In genomic region chr9:107628721-107629410, GRCm38 (mm10) we compare ENCODE assay signal across 8 mouse cellular contexts. TPM values are rescaled to one million over a fixed set of nuclear protein-coding genes. Genes with fewer than 3 reads are reported as not detected.
DNase-seq lines count a peak whose midpoint lies in the region; ATAC-seq and TF ChIP-seq lines count a peak whose summit lies in the region.

No protein-coding gene starts in this region.

- H3K9ac ChIP-seq in midbrain, embryonic 11.5 days (ENCODE audit: low read length), result peak overlapping the region; percentile 85

- peak; percentile 51 for ATAC-seq in common myeloid progenitor, adult 5-6 weeks (replicated peaks; ENCODE audit: low read depth, poor library complexity, severe bottlenecking)
- ATAC-seq in midbrain, embryonic 11.5 days (ENCODE audit: low FRiP score), result no peak
- ATAC-seq in activated CD4-positive, CD25-positive, alpha-beta regulatory T cell, adult 4 months, result no peak

- no peak overlapping the region for H3K4me3 ChIP-seq in cerebellum, adult 2 months (replicated peaks; ENCODE audit: insufficient read depth, low read depth, low read length)
- H3K4me3 ChIP-seq in midbrain, embryonic 11.5 days (ENCODE audit: low read depth, low read length), result peak overlapping the region; percentile 4; the same call in 1 of the 2 replicates

- intact Hi-C loops in heart, postnatal 25 days (cut with DNase I), result loop anchor here (5.0 kb wide), 1 partner anchor 62 kb away; the partner anchor contains the start of gene Hyal2

- H3K4me1 ChIP-seq in cerebellum, adult 2 months (ENCODE audit: control insufficient read depth, insufficient read depth, low read length), result peaks cover 51% of the 10 kb centered on the region
- peaks cover 78% of the 10 kb centered on the region for H3K4me1 ChIP-seq in midbrain, embryonic 11.5 days (ENCODE audit: control insufficient read depth, insufficient read depth, low read length)

- H3K4me2 ChIP-seq in midbrain, embryonic 11.5 days, result peak overlapping the region; percentile 97

- no peaks in the 10 kb centered on the region; the same call in none of the 2 replicates for H3K36me3 ChIP-seq in midbrain, embryonic 11.5 days (ENCODE audit: control insufficient read depth, insufficient read depth, low read length)

- H3K9me3 ChIP-seq in midbrain, embryonic 11.5 days (ENCODE audit: control insufficient read depth, low read length), result no peaks in the 10 kb centered on the region

- H3K27ac ChIP-seq in cerebellum, adult 2 months (ENCODE audit: insufficient read depth, low read length), result no peak overlapping the region
- H3K27ac ChIP-seq in midbrain, embryonic 11.5 days (ENCODE audit: low read depth, low read length), result peak overlapping the region; percentile 100

- H3K27me3 ChIP-seq in cerebellum, adult 2 months (ENCODE audit: control insufficient read depth, insufficient read depth, low read length), result no peaks in the 10 kb centered on the region
- H3K27me3 ChIP-seq in midbrain, embryonic 11.5 days (ENCODE audit: control insufficient read depth, insufficient read depth, low read length), result no peaks in the 10 kb centered on the region

- peak; percentile 15 to 42 for DNase-seq in cerebellum, postnatal 10 days
- DNase-seq in cerebellum, adult 2 months, result no peak
- DNase-seq in heart, postnatal 25 days (ENCODE audit: low spot score), result peak; percentile 70
- peak; percentile 71 to 80 for DNase-seq in kidney, postnatal 4 days
- DNase-seq in midbrain, embryonic 11.5 days (ENCODE audit: low spot score, missing footprints), result peak; percentile 86
- no peak for DNase-seq in urinary bladder, postnatal 25 days (ENCODE audit: low spot score)

- TF ChIP-seq POLR2A in cerebellum, adult 2 months (IDR thresholded peaks at IDR 0.05; ENCODE audit: borderline replicate concordance, insufficient read depth, low read length), result no peak

- WGBS in cerebellum, adult 2 months, result 37% methylated on average over 14 of the region's 15 CpGs
- WGBS in midbrain, embryonic 11.5 days, result 30% methylated on average over 15 of the region's 15 CpGs

- TF ChIP-seq CTCF in cerebellum, adult 2 months (IDR thresholded peaks at IDR 0.05; ENCODE audit: borderline replicate concordance, insufficient read depth, low read depth, low read length), result no peak

RNA-seq across cellular contexts. Expression of gene Gnai2, which starts 6.3 kb away (rescaled TPM):
- 273 and 301 TPM in 2 replicates for polyA plus RNA-seq in cerebellum, adult 2 months (2012; rRNA removed)
- total RNA-seq in common myeloid progenitor, adult 5-6 weeks (2017), result 319 and 345 TPM in 2 replicates
- total RNA-seq in heart, postnatal 25 days (2021), result 100 to 1,000 TPM; 241 to 257 TPM
- polyA plus RNA-seq in midbrain, embryonic 11.5 days (2014; fragmentation: Nextera tagmentation; extraction: Ambion mirVana), result 578 and 581 TPM in 2 replicates
- 100 to 1,000 TPM; 176 to 181 TPM for polyA plus RNA-seq in activated CD4-positive, CD25-positive, alpha-beta regulatory T cell, adult 4 months (2017; shearing (Covaris generic))

RNA-seq across cellular contexts. Expression of gene Sema3b, which starts 19.8 kb away (rescaled TPM):
- polyA plus RNA-seq in cerebellum, adult 2 months (2012; rRNA removed), result 3.9 and 6.4 TPM in 2 replicates
- not detected in 2 replicates for total RNA-seq in common myeloid progenitor, adult 5-6 weeks (2017)
- 10 to 100 TPM; 15.0 to 17.8 TPM for total RNA-seq in heart, postnatal 25 days (2021)
- 1.3 and 2.1 TPM in 2 replicates for polyA plus RNA-seq in midbrain, embryonic 11.5 days (2014; fragmentation: Nextera tagmentation; extraction: Ambion mirVana)
- polyA plus RNA-seq in activated CD4-positive, CD25-positive, alpha-beta regulatory T cell, adult 4 months (2017; shearing (Covaris generic)), result not detected

RNA-seq across cellular contexts. Expression of gene Slc38a3, which starts 40.5 kb away (rescaled TPM):
- polyA plus RNA-seq in cerebellum, adult 2 months (2012; rRNA removed), result 145 and 152 TPM in 2 replicates
- total RNA-seq in common myeloid progenitor, adult 5-6 weeks (2017), result not detected in 2 replicates
- total RNA-seq in heart, postnatal 25 days (2021), result 10 to 100 TPM; 62.0 to 69.7 TPM
- polyA plus RNA-seq in midbrain, embryonic 11.5 days (2014; fragmentation: Nextera tagmentation; extraction: Ambion mirVana), result 11.2 and 11.7 TPM in 2 replicates
- polyA plus RNA-seq in activated CD4-positive, CD25-positive, alpha-beta regulatory T cell, adult 4 months (2017; shearing (Covaris generic)), result not detected

RNA-seq across cellular contexts. Expression of gene Ifrd2, which starts 41.4 kb away (rescaled TPM):
- polyA plus RNA-seq in cerebellum, adult 2 months (2012; rRNA removed), result 20.2 and 23.4 TPM in 2 replicates
- 59.3 and 59.7 TPM in 2 replicates for total RNA-seq in common myeloid progenitor, adult 5-6 weeks (2017)
- total RNA-seq in heart, postnatal 25 days (2021), result 10 to 100 TPM; 44.6 to 45.8 TPM
- polyA plus RNA-seq in midbrain, embryonic 11.5 days (2014; fragmentation: Nextera tagmentation; extraction: Ambion mirVana), result 24.2 and 28.2 TPM in 2 replicates
- 10 to 100 TPM; 28.7 to 33.8 TPM for polyA plus RNA-seq in activated CD4-positive, CD25-positive, alpha-beta regulatory T cell, adult 4 months (2017; shearing (Covaris generic))

RNA-seq across cellular contexts. Expression of gene Hyal3, which starts 48.2 kb away (rescaled TPM):
- polyA plus RNA-seq in cerebellum, adult 2 months (2012; rRNA removed), result 1.1 TPM in 2 replicates
- 0.87 and 3.9 TPM in 2 replicates for total RNA-seq in common myeloid progenitor, adult 5-6 weeks (2017)
- under 1 TPM; 0.45 to 0.62 TPM for total RNA-seq in heart, postnatal 25 days (2021)
- polyA plus RNA-seq in midbrain, embryonic 11.5 days (2014; fragmentation: Nextera tagmentation; extraction: Ambion mirVana), result 0.33 and 0.47 TPM in 2 replicates
- under 1 TPM; 0.25 to 0.90 TPM for polyA plus RNA-seq in activated CD4-positive, CD25-positive, alpha-beta regulatory T cell, adult 4 months (2017; shearing (Covaris generic))

Comparison
In these comparisons a context has a peak if more than half of its experiments do, and no peak if none do; other contexts are left out.
1. DNase-seq: peak in cerebellum, postnatal 10 days (2 of 2), heart, postnatal 25 days (single experiment), kidney, postnatal 4 days (2 of 2) and midbrain, embryonic 11.5 days (single experiment); none in cerebellum, adult 2 months (0 of 2) and urinary bladder, postnatal 25 days (single experiment).
2. RNA of gene Slc38a3, which starts 40.5 kb away (polyA plus RNA-seq): 145 to 152 TPM in cerebellum, adult 2 months and 11.2 to 11.7 TPM in midbrain, embryonic 11.5 days; not detected in activated CD4-positive, CD25-positive, alpha-beta regulatory T cell, adult 4 months; every median in the first group is over 10 times any median in the second.